Mouse (Mus musculus) midbrain, postnatal 0 days (tissue): Measurements from ENCODE around the gene Phlda3. TPM values are rescaled to one million over a fixed set of nuclear protein-coding genes. Genes with fewer than 3 reads are reported as not detected.

ENCODE experiments used
- ATAC-seq: fragments of 200-750 bp; cut with Nextera tagmentation; 2 replicates; pipeline ENCODE4 v1.8.0; 2017; ENCODE audit warnings: moderate number of reproducible peaks, mild to moderate bottlenecking, moderate TSS enrichment, moderate library complexity; ENCODE audit not compliant: low FRiP score
- DNase-seq: peaks from one replicate; pipeline ENCODE4 v3.0.0-alpha.2; 2015; ENCODE audit warnings: low spot score
- H3K27ac ChIP-seq: fragments of 300-500 bp; sonication (generic); 2 replicates; pipeline ENCODE4 v1.5.1; 2014; ENCODE audit warnings: low read depth, mild to moderate bottlenecking, low read length, mixed read lengths
- H3K27me3 ChIP-seq: fragments of 300-500 bp; sonication (generic); 2 replicates; pipeline ENCODE4 v1.6.1; 2014; ENCODE audit warnings: low read length, control low read depth, mixed read lengths; ENCODE audit not compliant: insufficient read depth
- H3K36me3 ChIP-seq: fragments of 300-500 bp; sonication (generic); 2 replicates; pipeline ENCODE4 v1.6.1; 2014; ENCODE audit warnings: low read length, control low read depth, mixed read lengths; ENCODE audit not compliant: insufficient read depth
- H3K4me1 ChIP-seq: fragments of 300-500 bp; sonication (generic); 2 replicates; pipeline ENCODE4 v1.6.1; 2014; ENCODE audit warnings: mild to moderate bottlenecking, control low read depth, antibody characterized with exemption, low read length, mixed read lengths; ENCODE audit not compliant: insufficient read depth
- H3K4me2 ChIP-seq: fragments of 300-500 bp; sonication (generic); 2 replicates; pipeline ENCODE4 v1.6.1; 2014; ENCODE audit warnings: low read depth, mild to moderate bottlenecking, low read length, mixed read lengths; ENCODE audit not compliant: poor library complexity, severe bottlenecking
- H3K4me3 ChIP-seq: fragments of 300-500 bp; sonication (generic); 2 replicates; pipeline ENCODE4 v1.5.1; 2014; ENCODE audit warnings: low read depth, mild to moderate bottlenecking, low read length, moderate library complexity
- H3K9ac ChIP-seq: fragments of 300-500 bp; sonication (generic); replicated peaks from 2 replicates; pipeline ENCODE4 v1.6.1; 2014; ENCODE audit warnings: mild to moderate bottlenecking, low read length, moderate library complexity, mixed read lengths; ENCODE audit not compliant: poor library complexity, severe bottlenecking
- H3K9me3 ChIP-seq: fragments of 300-500 bp; sonication (generic); 2 replicates; pipeline ENCODE4 v1.6.1; 2016; ENCODE audit warnings: low read length, control low read depth
- CTCF ChIP-seq: IDR thresholded peaks from 2 replicates; pipeline ENCODE4 v1.5.1; 2016; ENCODE audit warnings: antibody characterized with exemption, mild to moderate bottlenecking
- WGBS: fragments of 180-500 bp; shearing (Covaris S2); extraction: QIAGEN DNeasy Blood & Tissue Kit; methylation state at CpG from one replicate; pipeline ENCODE4 v1.1.7; 2014; 5-methylcytosine and 5-hydroxymethylcytosine counted together
- polyA plus RNA-seq: library from polyadenylated mRNA; unstranded; fragments of >200 nt; fragmentation: Nextera tagmentation; extraction: Ambion mirVana; gene quantifications from 2 replicates; pipeline ENCODE4 v1.2.1, GENCODE M21; 2015
- total RNA-seq: library from RNA; depleted of rRNA; stranded (reverse); fragments of >200 nt; gene quantifications from 2 replicates; pipeline ENCODE4 v1.2.3, GENCODE M21; 2014

The Phlda3 gene
- total and polyA plus RNA-seq, 2 experiments from 2014 or later, result 48.9 to 54.4 TPM

DNA sequence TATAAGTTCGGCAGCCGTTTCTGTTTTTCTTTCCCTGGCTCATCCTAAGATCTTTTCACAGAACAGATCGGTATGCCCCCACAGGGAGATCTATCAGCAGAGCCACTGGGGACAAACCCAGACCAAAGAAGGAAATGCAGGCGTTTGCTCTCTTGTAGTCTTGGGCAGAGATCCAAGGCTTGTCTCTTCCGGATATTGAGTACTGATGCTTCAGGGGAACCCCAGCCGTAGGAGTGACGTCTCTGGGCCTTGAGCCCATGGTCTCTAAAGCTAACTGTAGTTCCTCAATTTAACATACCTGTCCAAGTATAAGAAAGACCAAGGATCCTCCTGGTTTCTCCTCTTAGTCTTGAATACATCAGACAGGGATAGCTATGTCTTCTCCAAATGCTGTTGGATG is 40.0 kb upstream of the Phlda3 start:
- ATAC-seq (no peak), DNase-seq (peak; percentile 43)
- Histone ChIP-seq H3K4me1 (no peaks in the 10 kb centered on the region), H3K27ac (no peak overlapping the region), H3K9me3 (no peaks in the 10 kb centered on the region), H3K4me2 (no peak overlapping the region), H3K4me3 (no peak overlapping the region), H3K27me3 (no peaks in the 10 kb centered on the region), H3K9ac (no peak overlapping the region), H3K36me3 (no peaks in the 10 kb centered on the region)
- WGBS, result 64% methylated on average over 7 of the region's 7 CpGs
- TF ChIP-seq CTCF, result no peak

DNA sequence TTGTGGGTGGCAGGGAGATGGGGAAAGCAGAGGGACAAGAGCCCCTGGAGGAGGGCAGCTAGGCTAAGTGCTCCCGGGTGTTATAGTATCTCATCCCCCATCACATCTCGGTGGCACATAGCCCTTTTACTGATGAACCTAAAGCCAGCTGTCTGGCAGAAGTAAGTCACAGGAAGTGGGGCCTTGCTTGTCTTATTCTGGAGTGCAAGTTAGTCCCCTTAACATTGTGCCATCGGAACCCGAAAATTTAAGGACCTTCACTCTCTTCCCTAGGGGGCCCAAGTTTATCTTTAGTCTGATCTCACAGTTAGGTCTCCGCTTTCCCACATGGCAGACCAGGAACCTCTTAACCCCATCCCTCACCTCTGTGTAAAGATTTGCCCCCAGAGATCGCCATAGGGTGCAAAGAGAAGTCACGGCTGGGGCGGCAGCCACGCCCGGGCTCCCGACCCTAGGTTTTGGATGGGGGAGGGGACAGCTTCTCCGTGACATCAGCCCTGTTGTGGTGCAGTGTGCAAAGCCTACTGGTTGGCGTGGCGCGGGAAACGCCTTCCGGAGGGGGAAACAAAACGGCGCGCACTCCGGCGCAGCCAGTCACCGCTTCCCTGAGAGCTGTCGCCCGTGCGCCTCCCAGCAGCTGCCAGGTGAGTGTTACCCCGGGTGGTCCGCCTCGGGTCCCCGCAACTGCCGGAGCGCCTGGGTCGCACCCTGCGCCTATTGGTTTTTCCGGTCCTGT is 37.1 kb upstream of the Phlda3 start:
- Histone ChIP-seq H3K4me2 (peak overlapping the region; percentile 85), H3K36me3 (no peaks in the 10 kb centered on the region), H3K27me3 (no peaks in the 10 kb centered on the region), H3K27ac (no peak overlapping the region; the same call in 1 of the 2 replicates), H3K4me1 (no peaks in the 10 kb centered on the region), H3K9me3 (no peaks in the 10 kb centered on the region), H3K9ac (peak overlapping the region; percentile 50), H3K4me3 (peak overlapping the region; percentile 41)
- under 1% methylated on average over 31 of the region's 35 CpGs for WGBS
- DNase-seq, result peak; percentile 88
- peak; percentile 83 for ATAC-seq
- no peak for TF ChIP-seq CTCF

DNA sequence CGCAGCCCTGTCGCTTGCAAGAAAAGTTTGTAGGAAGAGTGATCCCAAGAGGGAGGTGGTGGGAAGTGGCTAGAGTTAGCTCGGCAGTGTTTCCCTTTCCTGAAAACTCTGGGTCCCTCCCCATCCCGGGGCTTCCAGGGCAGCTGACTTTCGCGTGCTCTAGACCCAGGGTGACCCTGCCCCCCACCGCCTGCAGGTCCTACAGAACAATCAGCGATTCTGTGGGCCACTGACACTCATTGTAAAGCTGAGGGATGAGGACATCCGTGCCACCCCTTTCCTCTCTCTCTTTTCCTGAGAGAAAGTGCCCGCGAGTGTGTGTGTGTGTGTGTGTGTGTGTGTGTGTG is 36.6 kb upstream of the Phlda3 start:
- H3K9ac ChIP-seq, result peak overlapping the region; percentile 50
- DNase-seq (peak; percentile 19), ATAC-seq (0 out of 2 replicates have a peak, but pooled peaks have one; percentile 2)
- H3K4me2 ChIP-seq, result peak overlapping the region; percentile 85
- H3K4me3 ChIP-seq, result peak overlapping the region; percentile 41
- WGBS, result 2% methylated on average over 10 of the region's 11 CpGs
- H3K36me3 ChIP-seq, result no peaks in the 10 kb centered on the region
- no peak for TF ChIP-seq CTCF
- no peak overlapping the region; the same call in 1 of the 2 replicates for H3K27ac ChIP-seq
- H3K9me3 ChIP-seq, result no peaks in the 10 kb centered on the region
- H3K4me1 ChIP-seq, result no peaks in the 10 kb centered on the region
- H3K27me3 ChIP-seq, result no peaks in the 10 kb centered on the region

DNA sequence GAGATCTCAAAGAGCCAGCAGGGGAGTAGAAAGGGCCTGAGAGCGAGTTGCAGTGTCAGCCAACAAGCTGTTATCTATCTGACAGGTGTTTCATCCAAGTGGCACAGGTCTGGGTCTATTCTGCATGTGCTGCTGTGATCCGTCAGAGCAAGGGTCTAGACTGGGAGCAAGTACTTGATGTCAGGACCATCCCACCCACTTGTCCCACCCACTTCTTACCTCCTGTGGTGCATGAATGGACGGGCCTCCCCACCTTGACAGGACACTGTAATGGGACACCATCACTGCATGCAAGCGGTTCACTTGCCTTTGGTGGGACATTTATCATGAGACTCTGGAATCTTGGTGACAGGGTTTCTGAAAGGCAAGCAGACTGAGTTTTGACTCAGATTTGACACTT is 36.1 kb upstream of the Phlda3 start:
- 36% methylated on average over 4 of the region's 4 CpGs for WGBS
- Histone ChIP-seq H3K4me1 (no peaks in the 10 kb centered on the region), H3K36me3 (no peaks in the 10 kb centered on the region), H3K9ac (no peak overlapping the region), H3K27me3 (no peaks in the 10 kb centered on the region), H3K4me2 (peak overlapping the region; percentile 85), H3K27ac (no peak overlapping the region), H3K4me3 (peak overlapping the region; percentile 41), H3K9me3 (no peaks in the 10 kb centered on the region)
- DNase-seq, result no peak
- no peak for TF ChIP-seq CTCF
- ATAC-seq, result no peak

DNA sequence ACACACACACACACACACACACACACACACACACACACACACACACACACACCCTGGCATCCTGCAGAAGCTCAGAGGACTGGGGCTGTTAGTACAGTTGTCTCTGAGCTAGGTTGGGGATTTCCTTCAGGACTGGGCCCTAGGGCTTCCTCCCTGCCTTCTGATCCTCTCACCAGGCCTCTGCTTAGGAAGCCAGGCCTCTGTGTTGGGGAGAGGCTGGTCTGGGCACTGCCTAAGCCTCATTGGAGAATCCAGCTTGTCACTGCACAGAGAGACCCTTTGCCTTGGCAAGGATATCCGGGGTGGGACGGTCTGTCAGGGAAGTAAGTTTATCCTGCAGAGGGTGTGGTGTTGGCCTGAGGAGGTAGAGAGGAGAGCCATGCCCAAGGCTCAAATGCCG is 35.6 kb upstream of the Phlda3 start:
- H3K4me3 ChIP-seq, result no peak overlapping the region
- no peaks in the 10 kb centered on the region for H3K4me1 ChIP-seq
- TF ChIP-seq CTCF, result no peak
- no peak for ATAC-seq
- H3K4me2 ChIP-seq, result 0 out of 2 replicates have a peak overlapping the region, but pooled peaks have one; percentile 9
- no peak overlapping the region for H3K27ac ChIP-seq
- 63% methylated on average over 3 of the region's 3 CpGs for WGBS
- H3K9me3 ChIP-seq, result no peaks in the 10 kb centered on the region
- no peaks in the 10 kb centered on the region for H3K36me3 ChIP-seq
- H3K9ac ChIP-seq, result no peak overlapping the region
- no peaks in the 10 kb centered on the region for H3K27me3 ChIP-seq
- DNase-seq, result no peak

DNA sequence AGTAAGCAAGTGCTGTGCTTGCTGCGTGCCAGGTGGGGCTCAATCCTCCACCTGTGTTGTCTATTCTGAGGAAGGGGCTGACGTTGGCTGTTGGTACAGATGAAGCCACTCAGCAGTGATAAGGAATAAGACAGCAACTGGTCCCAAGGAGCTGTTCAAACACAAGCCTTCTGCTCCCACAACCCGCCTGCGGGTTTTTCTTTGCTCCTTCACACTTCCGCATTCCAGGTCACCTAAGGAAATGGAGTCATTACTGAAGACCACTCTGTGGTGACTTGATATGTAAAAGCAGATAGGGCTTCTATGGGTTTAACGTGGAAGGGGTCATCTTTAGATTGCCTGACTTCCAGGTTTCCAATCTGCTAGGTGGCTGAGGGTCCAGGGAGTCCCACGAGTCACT is 34.5 kb upstream of the Phlda3 start:
- Histone ChIP-seq H3K4me2 (no peak overlapping the region), H3K27ac (no peak overlapping the region), H3K36me3 (no peaks in the 10 kb centered on the region), H3K9ac (no peak overlapping the region), H3K27me3 (no peaks in the 10 kb centered on the region), H3K9me3 (no peaks in the 10 kb centered on the region), H3K4me3 (no peak overlapping the region), H3K4me1 (no peaks in the 10 kb centered on the region)
- DNase-seq, result no peak
- 77% methylated on average over 7 of the region's 7 CpGs for WGBS
- TF ChIP-seq CTCF, result no peak
- no peak for ATAC-seq
